Mouse (Mus musculus) inflammation-experienced regulatory T-cells, adult 6 months (primary cell): ENCODE measurements around the gene Lhfpl4. TPM values are rescaled to one million over a fixed set of nuclear protein-coding genes. Genes with fewer than 3 reads are reported as not detected.
A peak's percentile ranks its signal among the peaks of the same experiment; 100 is the strongest.

ENCODE experiments used
- ATAC-seq: one replicate; pipeline ENCODE4 v1.8.0; 2017
- polyA plus RNA-seq, 3 experiments: library from polyadenylated mRNA; unstranded; fragments of 100-300 nt; shearing (Covaris generic); gene quantifications; one replicate each; pipeline ENCODE4 v1.2.1; 2017

The Lhfpl4 gene
- polyA plus RNA-seq = under 1 TPM in 2 of 3 experiments, not detected in 1; 0.84 to 0.95 TPM

DNA sequence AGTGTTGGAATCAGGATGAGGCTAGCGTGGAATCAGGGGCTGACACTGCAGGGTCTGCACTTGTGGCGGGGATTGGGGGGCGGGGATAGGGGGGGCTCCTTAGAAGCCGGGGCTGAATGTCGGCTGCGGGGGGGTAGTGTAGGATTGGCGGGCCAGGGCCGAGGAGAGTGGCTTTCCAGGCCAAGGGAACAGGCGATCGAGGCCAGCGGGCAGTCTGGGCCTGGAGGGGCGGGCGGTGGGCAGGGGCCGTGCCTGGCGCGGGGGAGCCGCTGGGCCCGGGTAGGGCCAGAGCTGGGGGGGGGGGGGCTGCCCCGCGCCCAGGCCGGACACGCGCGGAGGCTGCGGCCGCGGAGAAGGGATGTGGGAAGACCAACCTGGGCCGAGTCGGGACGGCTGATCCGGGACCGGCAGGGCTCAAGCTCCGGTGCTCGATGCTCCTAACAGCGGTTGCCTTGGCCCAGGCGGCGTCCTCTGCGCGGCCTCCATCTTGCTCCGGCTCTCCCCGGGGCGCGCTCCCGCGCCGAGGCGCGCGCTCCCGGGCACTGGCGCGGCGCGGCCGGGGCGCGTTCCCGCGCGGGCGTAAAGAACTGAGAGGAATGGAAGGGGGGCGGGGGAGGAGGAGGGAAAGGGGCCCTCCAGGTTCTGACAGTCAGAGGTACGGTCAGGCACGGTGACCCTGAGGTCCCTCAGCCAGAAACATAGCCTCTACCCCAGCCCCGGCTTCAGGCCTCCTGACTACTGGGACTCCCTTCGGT is at the start of gene Lhfpl4:
Gene Lhfpl4 (minus strand): TSS at position 544 of the 755 bp plus-strand sequence.
- no peak for ATAC-seq

DNA sequence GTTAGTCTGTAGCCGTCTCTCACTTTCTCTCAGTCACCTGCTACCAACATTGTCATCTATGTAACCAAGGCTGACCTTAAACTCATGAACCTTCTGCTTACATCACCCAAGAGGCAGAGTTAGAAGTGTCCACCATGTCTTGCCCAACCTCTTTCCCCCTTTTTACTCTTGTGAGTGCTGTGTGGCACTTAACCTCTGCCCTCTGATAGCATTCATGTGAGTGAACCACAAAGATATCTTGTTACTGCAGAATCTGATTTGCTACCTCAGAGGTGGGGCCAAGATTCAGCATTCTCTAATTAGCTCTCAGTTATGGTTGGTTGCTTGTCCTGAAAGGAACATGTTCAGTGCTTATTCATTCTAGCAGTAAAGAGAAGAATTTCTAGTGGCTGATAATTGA is 47.6 kb upstream of the Lhfpl4 start:
- ATAC-seq = no peak

DNA sequence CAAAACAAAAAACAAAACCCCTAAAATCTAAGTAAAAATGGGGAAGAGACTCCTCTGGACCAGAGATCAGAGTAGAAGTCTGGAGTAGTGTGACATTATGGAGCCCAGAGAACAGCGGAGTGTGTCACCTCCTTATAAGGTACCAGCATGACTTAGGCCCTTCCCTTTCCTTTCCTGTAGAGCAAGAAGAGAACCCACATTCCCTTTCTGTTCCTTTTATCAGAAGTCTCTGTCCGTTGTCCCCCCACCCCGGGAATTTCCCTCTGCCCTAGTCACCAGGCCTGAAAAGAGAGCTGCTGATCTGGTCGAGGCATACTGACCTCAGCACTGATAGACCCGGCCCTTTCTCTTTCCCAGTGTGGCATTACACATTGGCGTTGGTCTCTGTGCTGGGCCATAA is 43.3 kb upstream of the Lhfpl4 start:
- no peak for ATAC-seq

DNA sequence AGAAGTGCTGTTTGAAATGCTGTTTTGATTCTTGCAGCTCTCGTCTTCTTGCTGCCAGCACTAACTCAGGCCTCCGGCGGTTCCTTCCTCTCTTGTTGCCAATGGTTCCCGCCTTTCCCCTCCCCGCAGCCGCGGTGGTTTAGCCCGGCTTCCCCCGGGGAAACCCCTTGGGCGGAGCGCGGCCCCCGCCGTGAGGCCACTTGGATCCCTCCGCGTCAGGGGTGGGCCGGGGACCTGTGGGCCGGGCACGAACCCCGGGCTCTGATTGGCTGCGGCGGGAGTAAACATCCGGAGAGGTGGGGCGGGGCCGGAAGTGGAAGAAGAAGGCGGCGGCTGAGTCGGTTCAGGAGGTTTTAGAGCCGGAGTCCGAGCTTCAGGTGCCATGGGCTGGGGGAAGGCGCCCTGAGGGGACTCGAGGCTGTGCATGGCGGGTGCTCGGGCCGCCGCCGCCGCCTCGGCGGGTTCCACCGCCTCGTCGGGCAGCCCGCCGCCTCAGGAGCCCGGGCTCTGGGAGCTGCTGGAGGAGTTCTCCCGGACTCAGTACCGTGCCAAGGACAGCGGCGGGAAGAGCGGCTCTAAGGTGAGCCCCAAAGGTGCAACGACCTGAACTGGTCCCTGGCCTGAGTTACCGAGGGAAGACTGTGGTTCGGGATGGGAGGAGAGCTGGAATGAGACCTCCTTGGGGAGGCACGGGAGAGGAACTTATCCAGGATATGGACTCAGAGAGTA is 42.5 kb upstream of the Lhfpl4 start, which contains the start of gene Mtmr14:
Gene Mtmr14 (plus strand): TSS at position 302 of the 729 bp plus-strand sequence.
- peak; percentile 98 for ATAC-seq

DNA sequence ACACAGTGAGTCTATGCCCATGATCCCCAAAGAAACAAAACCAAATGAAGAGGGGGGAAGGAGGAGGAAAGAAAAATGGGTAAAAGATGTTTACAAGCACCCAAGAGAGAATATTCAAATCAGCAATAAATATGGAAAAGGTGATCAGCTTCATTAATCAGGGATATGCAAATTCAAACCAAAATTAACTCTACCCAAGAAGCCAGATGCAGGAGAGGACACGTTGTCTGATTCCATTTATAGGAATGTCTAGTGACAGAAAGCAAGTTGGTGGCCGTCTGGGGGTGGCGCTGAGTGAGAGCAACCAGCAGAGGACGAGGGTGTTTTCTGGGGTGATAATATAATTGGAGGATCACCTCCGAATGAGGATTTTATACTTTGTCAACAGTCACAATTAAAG is 40.0 kb upstream of the Lhfpl4 start:
- no peak for ATAC-seq

DNA sequence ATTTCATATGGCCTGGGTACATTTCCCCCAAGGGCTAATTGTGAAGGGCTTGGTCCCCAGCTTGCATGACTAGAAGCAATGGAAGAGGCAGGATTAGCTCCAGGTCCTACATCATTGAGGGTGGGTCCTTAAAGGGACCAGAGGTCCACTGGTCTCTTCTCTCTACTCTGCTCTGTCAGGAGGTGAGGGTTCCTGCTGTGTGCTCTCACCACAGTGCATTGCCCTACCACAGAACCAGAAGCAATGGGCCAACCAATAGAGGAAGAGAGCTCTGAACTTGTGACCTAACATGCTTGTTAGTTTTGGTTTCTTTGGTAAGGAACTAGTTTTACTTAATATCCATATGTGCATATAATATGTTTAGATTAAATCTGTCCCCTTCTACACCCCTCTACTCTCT is 31.5 kb upstream of the Lhfpl4 start:
- no peak for ATAC-seq

DNA sequence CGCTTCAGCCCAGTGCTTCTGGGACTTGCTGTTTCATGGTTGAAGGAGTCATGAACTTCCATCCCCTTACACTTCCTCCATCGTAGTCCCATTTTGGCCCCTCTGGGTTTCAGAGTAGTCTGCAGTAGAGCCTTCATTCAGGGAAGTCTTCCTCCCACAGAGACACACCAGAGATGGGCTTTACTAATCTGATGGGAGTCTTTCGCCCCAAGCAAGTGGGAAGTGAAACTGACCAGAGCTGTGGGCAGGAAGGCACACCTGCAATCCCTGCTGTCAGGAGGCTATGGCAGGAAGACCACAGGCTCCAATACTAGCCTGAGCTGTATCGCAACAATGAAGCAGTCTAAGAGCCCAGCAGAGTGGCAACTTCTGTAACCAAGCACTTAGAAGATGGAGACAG is 30.6 kb upstream of the Lhfpl4 start:
- no peak for ATAC-seq

DNA sequence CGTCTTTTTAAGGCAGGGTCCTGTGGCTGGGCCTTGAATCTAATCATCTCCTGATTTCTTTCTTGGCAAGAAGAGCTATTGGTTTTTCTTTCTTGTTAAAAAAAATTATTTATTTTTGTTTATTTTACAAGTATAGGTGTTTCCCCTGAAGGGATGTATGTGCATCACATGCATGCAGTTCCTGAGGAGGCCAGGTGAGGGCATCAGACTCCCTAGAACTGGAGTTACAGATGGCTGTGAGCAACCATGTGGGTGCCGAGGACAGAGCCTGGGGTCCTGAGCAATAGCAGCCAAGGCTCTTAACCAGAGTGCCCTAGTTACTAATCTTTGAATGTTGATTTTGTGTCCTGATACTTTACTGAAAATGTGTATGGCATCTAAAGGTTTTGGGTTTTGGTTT is 21.1 kb upstream of the Lhfpl4 start:
- ATAC-seq = no peak

DNA sequence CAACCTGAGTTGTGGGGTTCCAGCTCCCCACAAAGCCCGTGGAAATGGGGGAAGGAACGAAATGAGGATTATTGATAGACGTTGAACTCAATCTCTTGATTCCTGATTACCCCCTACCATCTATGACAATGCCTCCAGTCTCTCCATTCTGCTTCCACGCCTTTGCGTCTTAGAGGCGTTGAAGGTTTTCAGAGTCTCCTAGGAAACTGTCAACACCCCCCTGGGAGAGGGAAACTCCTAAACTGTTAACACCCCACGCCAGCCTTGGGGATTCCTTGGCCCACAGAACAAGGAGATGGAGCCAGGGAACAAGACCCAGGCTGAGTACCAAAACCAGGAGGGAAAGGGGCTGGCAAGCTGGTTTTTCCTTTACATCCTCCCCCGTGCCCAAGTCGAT is 410 bp upstream of the Lhfpl4 start:
- ATAC-seq = no peak

DNA sequence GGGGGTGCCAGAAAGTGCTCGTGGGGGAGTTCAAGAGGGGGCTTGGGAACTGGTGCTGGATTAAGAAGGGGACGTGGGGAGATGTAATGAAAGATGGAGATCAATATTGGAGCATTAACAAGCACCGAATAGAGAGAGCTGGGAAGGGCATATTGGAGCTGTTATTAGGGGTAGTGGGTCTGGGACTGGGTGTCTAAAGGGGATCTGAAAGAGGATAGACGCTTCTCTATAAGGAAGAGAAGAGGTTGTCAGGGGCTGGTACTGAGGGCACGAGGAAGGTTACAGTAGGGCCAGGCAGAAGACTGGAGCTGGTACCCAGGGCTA is 705 bp downstream of the Lhfpl4 start:
- ATAC-seq = no peak

DNA sequence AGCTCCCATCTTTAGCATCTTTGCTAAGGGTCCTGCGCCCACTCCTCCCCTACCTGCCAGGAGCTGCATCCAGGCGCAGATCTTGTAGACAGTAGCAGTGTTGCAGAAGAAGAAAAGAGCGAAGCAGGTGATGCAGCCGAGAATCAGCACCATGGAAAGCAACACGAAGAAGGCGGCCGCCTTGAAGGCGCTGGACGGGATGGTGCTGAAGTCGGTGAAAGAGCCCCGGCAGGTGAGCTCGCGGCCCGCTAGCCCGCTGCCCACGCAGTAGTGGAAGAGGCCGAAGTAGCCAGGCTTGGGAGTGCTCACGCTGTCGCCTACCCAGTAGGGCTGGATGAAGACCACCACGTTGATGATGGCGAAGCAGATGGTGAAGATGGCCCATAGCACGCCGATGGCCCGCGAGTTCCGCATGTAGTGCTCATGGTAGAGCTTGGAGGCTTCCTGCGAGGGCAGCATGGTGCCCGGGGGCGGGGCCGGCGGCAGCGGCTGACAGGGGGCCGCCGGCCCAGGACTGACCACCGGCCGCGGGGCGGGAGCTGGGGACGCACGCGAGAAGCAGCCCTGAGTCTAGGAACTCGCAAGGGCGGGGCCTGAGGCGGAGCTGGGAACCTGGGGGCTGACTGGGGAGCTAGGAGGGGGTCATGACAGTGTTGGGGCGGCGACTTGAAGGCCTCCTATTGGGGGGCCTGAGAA is 1.3 kb downstream of the Lhfpl4 start:
- ATAC-seq = no peak

DNA sequence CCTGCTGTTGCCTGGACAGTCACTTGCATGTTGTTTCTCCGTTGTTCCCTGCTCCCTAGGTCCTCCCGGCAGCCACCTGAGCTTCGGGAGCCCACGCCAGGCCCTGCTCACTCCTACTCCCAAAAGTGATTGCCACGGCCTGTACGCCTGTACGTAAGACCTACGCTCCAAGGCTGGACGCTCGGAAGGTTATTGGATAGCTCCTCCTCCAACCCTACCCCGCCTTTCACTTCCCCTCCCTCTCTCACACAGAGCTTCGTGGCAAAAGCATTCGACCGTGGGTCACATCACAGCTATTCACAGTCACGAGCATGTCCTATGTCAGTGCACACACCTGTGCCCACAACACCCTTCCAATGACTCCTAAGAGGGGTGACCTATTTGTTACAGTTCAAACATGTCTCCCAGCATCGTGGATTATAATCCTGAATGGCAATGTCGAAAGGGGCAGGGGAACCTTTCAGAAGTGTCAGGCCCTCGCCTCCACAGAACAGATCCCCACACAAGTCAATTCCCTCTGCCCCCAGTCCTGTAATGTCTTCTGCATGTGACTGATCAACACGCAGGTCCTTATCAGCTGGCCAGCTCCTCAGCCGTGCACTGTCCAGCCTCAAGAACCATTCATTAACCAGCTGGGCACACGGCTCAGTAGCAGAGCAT is 10.2 kb downstream of the Lhfpl4 start:
- no peak for ATAC-seq

DNA sequence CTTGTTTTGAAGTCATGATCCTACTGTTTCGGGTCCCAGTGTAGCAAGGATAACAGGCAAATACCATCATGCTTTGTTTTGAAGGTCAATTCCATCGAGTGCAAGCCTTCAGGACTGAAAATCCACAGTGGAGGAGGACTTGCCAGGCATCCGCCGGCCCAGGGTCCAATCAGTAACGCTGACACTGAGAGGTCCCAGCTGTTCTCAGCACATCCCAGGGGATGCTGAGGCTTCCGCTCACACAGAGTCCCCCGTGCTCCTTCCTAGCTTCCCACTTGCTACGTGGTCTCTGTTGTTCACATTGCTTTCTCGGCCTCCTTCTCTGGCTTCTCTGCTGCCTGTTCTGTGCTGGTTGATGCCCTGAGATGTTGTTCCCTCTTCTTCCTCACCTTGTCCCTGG is 11.0 kb downstream of the Lhfpl4 start:
- no peak for ATAC-seq

DNA sequence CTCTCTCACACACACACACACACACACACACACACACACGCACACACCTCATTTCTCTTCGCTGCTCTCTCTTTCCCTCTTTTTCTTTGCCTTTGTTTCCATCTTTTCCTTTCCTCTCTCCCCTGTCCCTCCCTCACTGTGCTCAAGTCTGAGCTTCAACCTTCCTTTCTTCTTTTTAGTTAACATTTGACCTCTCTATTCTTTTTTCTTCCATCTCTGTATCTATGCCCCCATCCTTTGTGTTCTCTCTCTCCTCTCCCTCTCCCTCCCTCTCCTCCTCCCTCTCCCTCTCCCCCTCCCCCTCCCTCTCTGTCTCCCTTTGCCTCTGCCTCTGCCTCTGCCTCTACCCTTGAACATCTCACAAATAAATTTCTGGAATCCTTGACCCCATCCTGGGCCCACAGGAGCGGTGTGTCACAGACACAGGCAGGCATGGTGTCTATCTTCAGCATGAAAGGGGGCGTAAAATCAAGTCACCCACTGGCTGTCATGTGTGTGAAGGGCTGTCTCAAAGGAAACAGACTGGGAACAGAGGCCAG is 15.9 kb downstream of the Lhfpl4 start:
- no peak for ATAC-seq

DNA sequence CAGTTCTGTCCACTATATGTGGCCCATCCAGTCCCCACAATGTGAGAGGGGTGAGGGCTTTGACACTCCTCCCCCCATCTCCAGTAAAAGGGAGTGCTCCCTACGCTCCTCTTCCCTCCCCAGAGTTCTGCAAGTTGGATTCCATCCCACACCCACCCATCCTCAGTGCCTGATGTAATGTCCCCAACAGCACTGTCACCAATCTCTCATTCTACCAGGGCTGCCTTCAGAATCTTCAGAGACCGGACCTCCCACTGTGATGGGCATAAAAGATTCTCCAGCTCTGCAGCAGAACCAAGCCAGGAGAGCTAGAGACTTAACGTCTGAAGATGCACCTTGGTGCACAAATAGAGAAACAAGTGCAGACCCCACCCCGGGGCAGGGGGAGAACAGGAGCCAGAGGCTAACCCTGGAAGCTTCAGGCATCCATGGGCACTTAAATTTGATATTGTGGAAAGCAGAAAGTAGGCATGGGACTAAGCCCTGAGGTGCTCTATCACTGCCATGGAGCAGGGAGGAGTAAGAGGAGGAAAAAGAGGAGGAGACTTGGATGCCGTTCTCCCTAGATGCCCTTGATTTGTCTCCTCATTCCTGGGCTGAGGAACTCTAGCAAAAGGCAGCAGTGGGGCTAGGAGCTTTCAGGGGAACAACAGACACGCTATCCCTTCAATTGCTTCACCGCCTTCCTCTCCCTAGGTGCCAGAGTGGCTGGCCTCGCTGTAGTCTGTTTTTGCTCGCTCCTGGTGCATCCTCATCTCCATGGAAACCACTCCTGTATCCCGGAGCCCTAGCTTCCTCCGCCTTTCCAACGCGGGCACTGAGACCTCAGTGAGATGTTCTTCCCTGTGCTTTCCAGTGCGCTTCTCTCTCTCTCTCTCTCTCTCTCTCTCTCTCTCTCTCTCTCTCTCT is 16.6 kb downstream of the Lhfpl4 start:
- no peak for ATAC-seq

DNA sequence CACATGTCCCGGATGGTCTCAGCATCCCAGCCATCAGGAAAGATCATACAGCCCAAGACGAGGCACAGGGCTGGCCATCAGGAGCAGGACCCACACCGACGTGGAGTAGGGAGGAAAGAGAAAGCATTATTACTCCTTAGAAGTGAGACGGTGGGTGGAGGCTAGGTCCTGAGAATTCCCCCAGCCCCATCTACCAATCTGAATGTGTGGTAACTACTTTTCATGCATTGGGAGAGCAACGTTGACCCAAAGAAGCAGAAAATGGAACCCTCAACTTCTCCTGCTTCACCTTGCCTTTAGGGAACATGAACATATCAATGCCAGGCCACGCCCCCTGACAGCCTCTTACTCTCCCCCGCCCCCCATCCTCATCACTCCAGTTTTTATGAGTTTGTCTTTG is 18.6 kb downstream of the Lhfpl4 start:
- ATAC-seq = no peak

DNA sequence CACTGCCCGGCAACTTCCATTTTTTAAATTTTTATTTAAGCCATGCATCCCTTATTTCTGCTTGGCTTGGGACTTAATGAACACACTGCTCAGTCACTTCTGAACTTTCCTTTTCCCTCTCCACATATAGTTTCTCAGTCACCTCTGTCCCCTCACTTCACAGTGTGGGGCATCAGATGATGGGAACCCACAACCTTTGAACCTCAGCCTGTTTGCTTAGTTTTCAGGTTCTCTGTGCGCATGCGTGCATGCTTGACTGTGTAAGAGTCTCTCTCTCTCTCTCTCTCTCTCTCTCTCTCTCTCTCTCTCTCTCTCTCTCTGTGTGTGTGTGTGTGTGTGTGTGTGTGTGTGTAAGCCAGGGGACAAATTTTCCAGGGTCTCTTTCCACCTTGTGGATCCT is 19.7 kb downstream of the Lhfpl4 start:
- ATAC-seq = no peak

DNA sequence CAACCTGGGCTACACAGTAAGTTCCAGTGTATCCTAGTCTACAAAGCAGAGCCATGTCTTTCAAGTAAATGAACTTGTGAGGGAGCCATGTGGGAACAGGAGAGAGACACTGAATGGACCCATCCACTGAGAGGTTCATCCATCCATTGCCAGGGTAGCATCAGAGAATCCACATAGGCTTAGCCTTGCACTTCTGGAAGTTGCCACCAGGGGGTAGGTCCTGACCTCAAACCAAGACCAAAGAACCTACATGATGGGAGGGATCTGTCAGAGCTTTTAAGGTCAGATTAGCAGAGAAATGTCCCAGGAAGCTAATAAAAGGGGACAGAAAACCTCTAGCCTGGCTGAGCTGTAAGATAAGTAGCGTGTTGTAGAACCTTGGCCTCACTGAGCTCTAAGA is 22.6 kb downstream of the Lhfpl4 start:
- peak; percentile 77 for ATAC-seq

DNA sequence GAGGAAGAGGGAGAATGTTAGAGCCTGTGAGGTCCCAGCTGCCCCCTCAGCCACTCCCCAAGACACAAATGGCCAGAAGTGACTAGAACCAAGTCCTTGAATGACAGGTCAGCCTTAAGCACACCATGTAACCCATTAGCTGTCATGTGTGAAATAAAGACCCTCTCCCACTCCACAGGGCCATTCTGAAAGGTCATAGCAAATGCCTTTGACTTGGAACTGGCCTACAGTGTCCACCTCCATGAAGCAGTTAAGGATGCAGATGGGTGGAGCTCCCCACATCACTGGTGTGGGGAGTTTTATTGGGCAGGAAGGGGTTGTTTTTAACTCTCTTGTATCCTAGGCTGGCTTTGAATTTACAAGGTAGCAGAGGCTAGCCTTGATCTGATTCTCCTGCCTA is 23.2 kb downstream of the Lhfpl4 start:
- ATAC-seq = no peak

DNA sequence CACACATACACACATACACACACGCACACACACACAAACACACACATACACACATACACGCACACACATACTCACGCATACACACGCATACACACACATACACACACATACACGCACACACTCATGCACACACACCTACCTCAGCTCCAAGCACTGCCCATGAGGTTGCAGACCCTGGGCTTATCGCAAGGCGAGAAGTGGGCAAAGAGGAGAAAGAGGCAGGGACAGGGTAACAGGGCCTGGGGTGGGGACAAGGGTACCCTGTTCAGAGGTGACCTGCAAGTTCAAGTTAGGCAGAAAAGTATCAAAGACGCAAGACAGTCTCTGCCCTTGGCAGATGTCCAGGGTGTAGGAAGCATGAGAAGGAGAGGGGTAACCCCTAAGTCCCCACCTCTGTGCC is 24.5 kb downstream of the Lhfpl4 start:
- ATAC-seq = no peak

DNA sequence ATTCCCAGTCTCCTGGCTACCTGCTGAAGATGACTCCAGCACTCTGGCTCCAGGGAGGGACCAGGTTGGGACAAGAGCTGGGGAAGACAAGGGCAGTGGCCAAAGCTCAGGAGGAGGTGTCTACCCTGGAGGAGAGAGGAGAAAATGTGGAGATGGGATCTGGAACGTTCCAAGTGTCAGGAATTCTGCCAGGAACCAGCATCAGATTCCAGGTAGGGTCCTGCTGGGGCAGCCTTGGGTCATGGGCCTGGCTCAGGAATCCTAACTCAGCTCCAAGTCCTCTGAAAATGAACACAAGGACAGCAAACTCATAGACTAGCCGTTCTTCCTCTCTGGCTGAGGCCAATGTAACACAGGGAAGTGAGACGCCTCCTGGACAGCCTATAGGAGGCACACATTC is 25.3 kb downstream of the Lhfpl4 start:
- no peak for ATAC-seq
